Mouse (Mus musculus) kidney, adult 2 months (tissue): ENCODE measurements around the gene Maco1.

Experiments
- CTCF ChIP-seq: fragments of 200-500 bp; conservative IDR thresholded peaks from 2 replicates; pipeline ENCODE4 v1.5.1; 2011; ENCODE audit warnings: low read depth, mild to moderate bottlenecking, control low read depth, low read length, moderate library complexity, mixed read lengths; ENCODE audit not compliant: insufficient read depth, insufficient read length
- POLR2A ChIP-seq: fragments of 200-500 bp; IDR thresholded peaks from one replicate; pipeline ENCODE4 v1.6.1; 2011; ENCODE audit warnings: low read depth, low read length, control low read depth

DNA sequence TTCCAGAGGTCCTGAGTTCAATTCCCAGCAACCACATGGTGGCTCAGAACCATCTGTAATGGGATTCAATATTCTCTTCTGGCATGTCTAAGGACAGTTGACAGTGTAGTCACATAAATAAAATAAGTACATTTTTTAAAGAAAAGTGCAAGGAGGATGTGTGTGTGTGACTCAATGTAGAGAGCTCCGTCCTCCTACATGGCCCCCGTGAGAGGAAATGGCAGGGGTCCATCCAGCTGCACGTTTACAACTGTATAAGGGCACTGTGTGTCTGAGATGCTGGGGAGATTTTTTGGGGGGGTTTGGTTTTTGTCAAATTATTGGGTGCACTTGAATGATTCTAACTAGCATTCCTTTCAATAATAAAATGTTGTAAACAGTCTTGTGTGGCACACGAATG lies 17.7 kb downstream of the Maco1 start:
- no peak for TF ChIP-seq POLR2A
- TF ChIP-seq CTCF: no peak
